ENCODE assay signal across 23 mouse cellular contexts in genomic region chr12:28726204-28726603, GRCm38 (mm10). TPM values are rescaled to one million over a fixed set of nuclear protein-coding genes. Genes with fewer than 3 reads are reported as not detected.
DNase-seq lines count a peak whose midpoint lies in the region.
"Had no signal": no experiment of that assay in that cellular context is flagged by ENCODE, and none has a peak within 500 bp of the region (broad histone marks: within the 10 kb centered on the region; RNA-seq: fewer than 3 reads in every experiment).

No protein-coding gene starts in this region.

- H3K27me3 ChIP-seq in midbrain, embryonic 10.5 days (ENCODE audit: low read depth, poor library complexity, severe bottlenecking) = no peaks in the 10 kb centered on the region
- H3K27me3 ChIP-seq: embryonic facial prominence, embryonic 13.5 days; embryonic facial prominence, embryonic 15.5 days; forebrain, embryonic 12.5 days; Patski had no signal

- peaks cover 37% of the 10 kb centered on the region for H3K36me3 ChIP-seq in midbrain, embryonic 10.5 days

- H3K27ac ChIP-seq in midbrain, embryonic 10.5 days (replicated peaks) = no peak overlapping the region
- H3K27ac ChIP-seq: embryonic facial prominence, embryonic 13.5 days; embryonic facial prominence, embryonic 15.5 days; forebrain, embryonic 10.5 days; forebrain, embryonic 12.5 days had no signal

- WGBS in midbrain, embryonic 10.5 days = 90% methylated on average over 4 of the region's 4 CpGs

- no peaks in the 10 kb centered on the region for H3K4me1 ChIP-seq in midbrain, embryonic 10.5 days
- H3K4me1 ChIP-seq: embryonic facial prominence, embryonic 13.5 days; embryonic facial prominence, embryonic 15.5 days; forebrain, embryonic 10.5 days; forebrain, embryonic 12.5 days had no signal

- DNase-seq in thymus, postnatal 25 days = peak; percentile 13
- DNase-seq in thymus, postnatal 4 days = no peak
- peak; percentile 26 for DNase-seq in T-cell, adult 2 months (ENCODE audit: low spot score)
- DNase-seq in induced T-regulatory cell, adult 2 months (ENCODE audit: low read depth) = peak; percentile 6
- no peak for DNase-seq in midbrain, embryonic 10.5 days (ENCODE audit: low spot score)
- no peak for DNase-seq in kidney, adult 11 months
- no peak for DNase-seq in ovary, postnatal 10 days (ENCODE audit: low spot score)
- DNase-seq: adrenal gland, adult 8-10 months; adrenal gland, postnatal 14 days; adrenal gland, postnatal 36 days; cerebellum, adult 11-12 months; cerebellum, adult 2 months; cerebellum, adult 9-10 months; cerebellum, postnatal 14 days; cerebellum, postnatal 36 days; embryo, embryonic 11 days had no signal

- H3K4me3 ChIP-seq in midbrain, embryonic 10.5 days = no peak overlapping the region
- H3K4me3 ChIP-seq: embryonic facial prominence, embryonic 13.5 days; embryonic facial prominence, embryonic 15.5 days; erythroblast, embryonic 14.5 days; forebrain, embryonic 10.5 days; forebrain, embryonic 12.5 days had no signal

- no peaks in the 10 kb centered on the region for H3K9me3 ChIP-seq in midbrain, embryonic 10.5 days (replicated peaks)
- H3K9me3 ChIP-seq: embryonic facial prominence, embryonic 13.5 days; embryonic facial prominence, embryonic 15.5 days; forebrain, embryonic 10.5 days; forebrain, embryonic 12.5 days; G1E had no signal

RNA-seq across cellular contexts. Expression of gene Trappc12, which starts 24.1 kb away (rescaled TPM):
- polyA plus RNA-seq in midbrain, embryonic 10.5 days (2016; fragmentation: Nextera tagmentation; extraction: Ambion mirVana) = 36.3 and 40.1 TPM in 2 replicates

RNA-seq across cellular contexts. Expression of gene Eipr1, which starts 25.4 kb away (rescaled TPM):
- polyA plus RNA-seq in midbrain, embryonic 10.5 days (2016; fragmentation: Nextera tagmentation; extraction: Ambion mirVana) = 45.5 and 48.0 TPM in 2 replicates

RNA-seq across cellular contexts. Expression of gene Adi1, which starts 51.2 kb away (rescaled TPM):
- 43.3 and 48.1 TPM in 2 replicates for polyA plus RNA-seq in midbrain, embryonic 10.5 days (2016; fragmentation: Nextera tagmentation; extraction: Ambion mirVana)

Comparison
In these comparisons a context has a peak if more than half of its experiments do, and no peak if none do; other contexts are left out.
1. DNase-seq: peak in thymus, postnatal 25 days (single experiment), T-cell, adult 2 months (single experiment) and induced T-regulatory cell, adult 2 months (single experiment); none in thymus, postnatal 4 days (single experiment), midbrain, embryonic 10.5 days (single experiment), kidney, adult 11 months (single experiment) and ovary, postnatal 10 days (single experiment).